Mouse (Mus musculus) hindbrain, embryonic 14.5 days (tissue): ENCODE data around the gene Fpr3. TPM values are rescaled to one million over a fixed set of nuclear protein-coding genes. Genes with fewer than 3 reads are reported as not detected.

Experiments used
- ATAC-seq: fragments of 200-750 bp; cut with Nextera tagmentation; 2 replicates; pipeline ENCODE4 v1.8.0; 2017; ENCODE audit warnings: moderate number of reproducible peaks, mild to moderate bottlenecking, moderate TSS enrichment, moderate library complexity; ENCODE audit not compliant: low FRiP score
- DNase-seq: peaks from one replicate; pipeline ENCODE4 v3.0.0-alpha.2; 2015; ENCODE audit warnings: low spot score
- H3K27ac ChIP-seq: fragments of 300-500 bp; sonication (generic); 2 replicates; pipeline ENCODE4 v1.5.1; 2014; ENCODE audit warnings: mild to moderate bottlenecking, moderate library complexity
- H3K27me3 ChIP-seq: fragments of 300-500 bp; sonication (generic); 2 replicates; pipeline ENCODE4 v1.6.1; 2014; ENCODE audit warnings: mild to moderate bottlenecking, low read length, mixed read lengths; ENCODE audit not compliant: control insufficient read depth, insufficient read depth
- H3K36me3 ChIP-seq: fragments of 300-500 bp; sonication (generic); replicated peaks from 2 replicates; pipeline ENCODE4 v1.6.1; 2014; ENCODE audit not compliant: control insufficient read depth, insufficient read depth
- H3K4me1 ChIP-seq: fragments of 300-500 bp; sonication (generic); replicated peaks from 2 replicates; pipeline ENCODE4 v1.6.1; 2014; ENCODE audit warnings: antibody characterized with exemption, low read length, mixed read lengths; ENCODE audit not compliant: control insufficient read depth, insufficient read depth
- H3K4me2 ChIP-seq: fragments of 300-500 bp; sonication (generic); replicated peaks from 2 replicates; pipeline ENCODE4 v1.6.1; 2014; ENCODE audit warnings: mild to moderate bottlenecking, moderate library complexity
- H3K4me3 ChIP-seq: fragments of 300-500 bp; sonication (generic); replicated peaks from 2 replicates; pipeline ENCODE4 v1.5.1; 2014; ENCODE audit warnings: mild to moderate bottlenecking, low read length
- H3K9ac ChIP-seq: fragments of 300-500 bp; sonication (generic); 2 replicates; pipeline ENCODE4 v1.6.1; 2014
- H3K9me3 ChIP-seq: fragments of 300-500 bp; sonication (generic); 2 replicates; pipeline ENCODE4 v1.6.1; 2016; ENCODE audit warnings: low read length; ENCODE audit not compliant: control insufficient read depth
- WGBS: fragments of 180-500 bp; shearing (Covaris S2); extraction: QIAGEN DNeasy Blood & Tissue Kit; methylation state at CpG from one replicate; pipeline ENCODE4 v1.1.7; 2014; 5-methylcytosine and 5-hydroxymethylcytosine counted together
- polyA plus RNA-seq: library from polyadenylated mRNA; unstranded; fragments of >200 nt; fragmentation: Nextera tagmentation; extraction: Ambion mirVana; gene quantifications from 2 replicates; pipeline ENCODE4 v1.2.1, GENCODE M21; 2014

Fpr3 gene
- polyA plus RNA-seq, 1 experiment from 2014 or later, result not detected

DNA sequence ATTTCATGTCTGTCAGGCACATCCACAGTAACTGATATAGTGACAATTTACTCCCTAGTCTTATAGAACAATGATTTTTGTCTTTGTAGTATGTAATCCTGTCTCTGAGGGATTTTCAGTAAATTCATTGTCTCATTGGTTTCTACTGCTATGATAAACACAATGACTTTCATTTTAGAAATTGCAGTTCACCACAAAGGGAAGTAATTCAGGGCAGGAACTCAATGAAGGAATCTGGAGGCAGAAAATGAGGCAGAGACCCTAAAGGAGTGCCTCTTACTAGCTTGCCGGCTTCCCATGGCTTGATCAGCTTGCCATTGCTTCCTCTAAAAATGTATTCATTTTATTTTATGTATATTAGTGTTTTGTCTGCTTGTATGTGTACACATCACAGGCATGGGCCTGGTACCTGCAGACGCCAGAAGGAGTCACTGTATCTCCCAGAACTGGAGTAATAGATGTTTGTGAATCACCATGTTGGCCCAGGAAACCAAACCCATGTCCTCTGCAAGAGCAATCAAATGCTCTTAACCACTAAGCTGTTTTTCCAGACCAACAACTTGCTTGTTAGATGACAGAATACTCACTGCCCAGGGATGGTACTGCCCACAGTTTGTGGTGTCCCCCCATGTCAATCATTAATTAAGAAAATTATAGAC lies 16.6 kb upstream of the Fpr3 start:
- ATAC-seq, result no peak
- DNase-seq, result no peak
- no peak overlapping the region for H3K27ac ChIP-seq
- no peaks in the 10 kb centered on the region for H3K27me3 ChIP-seq
- no peaks in the 10 kb centered on the region for H3K4me1 ChIP-seq
- H3K9me3 ChIP-seq, result 0 out of 2 replicates have a peak, but pooled peaks cover 8% of the 10 kb centered on the region
- H3K36me3 ChIP-seq, result peaks cover 1% of the 10 kb centered on the region
- WGBS, result 88% methylated on average over 2 of the region's 2 CpGs
- H3K4me2 ChIP-seq, result no peak overlapping the region
- H3K9ac ChIP-seq, result no peak overlapping the region
- no peak overlapping the region for H3K4me3 ChIP-seq

DNA sequence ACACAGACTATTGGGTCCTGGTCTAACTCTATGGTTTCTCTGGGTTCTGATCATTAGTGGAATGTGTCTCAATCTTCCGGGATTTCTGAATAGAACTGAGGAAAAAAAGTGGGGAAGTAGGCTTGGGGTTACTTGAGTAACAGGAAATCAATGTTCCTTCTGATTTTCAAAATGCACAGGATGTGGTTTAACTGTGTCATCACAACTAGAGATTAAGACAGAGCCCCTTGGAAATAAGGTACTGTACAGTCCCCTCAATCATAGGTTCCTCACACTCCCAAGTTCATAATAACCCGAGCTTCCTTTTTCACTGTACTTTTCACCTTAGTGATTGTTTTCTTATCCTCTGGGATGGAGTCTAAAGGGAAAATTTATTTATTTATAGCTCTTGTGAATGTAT lies 16.0 kb upstream of the Fpr3 start:
- H3K36me3 ChIP-seq, result no peaks in the 10 kb centered on the region
- H3K4me1 ChIP-seq, result no peaks in the 10 kb centered on the region
- 91% methylated on average over 2 of the region's 2 CpGs for WGBS
- H3K9me3 ChIP-seq, result 0 out of 2 replicates have a peak, but pooled peaks cover 8% of the 10 kb centered on the region
- no peaks in the 10 kb centered on the region for H3K27me3 ChIP-seq
- no peak for DNase-seq
- H3K4me2 ChIP-seq, result no peak overlapping the region
- ATAC-seq, result no peak
- H3K9ac ChIP-seq, result no peak overlapping the region
- no peak overlapping the region for H3K27ac ChIP-seq
- H3K4me3 ChIP-seq, result no peak overlapping the region

DNA sequence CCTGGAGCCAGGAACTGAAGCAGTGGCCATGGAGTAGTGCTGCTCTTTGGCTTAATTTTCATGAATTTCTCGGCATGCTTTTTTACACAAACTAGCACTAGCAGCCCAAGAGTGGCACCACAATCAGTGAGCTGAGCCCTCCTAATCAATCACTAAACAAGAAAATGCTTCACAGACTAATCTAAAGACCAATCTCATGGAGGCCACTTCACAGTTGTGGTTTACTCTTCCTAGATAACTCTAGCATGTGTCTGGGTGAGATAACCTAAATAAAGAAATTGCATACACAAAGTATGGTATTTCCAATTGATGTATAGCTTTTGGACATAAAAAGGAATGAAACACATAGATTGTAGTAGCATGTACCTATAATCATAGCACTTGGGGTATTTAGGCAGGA lies 8.3 kb upstream of the Fpr3 start:
- Histone ChIP-seq H3K27me3 (no peaks in the 10 kb centered on the region), H3K9me3 (no peaks in the 10 kb centered on the region), H3K9ac (no peak overlapping the region), H3K27ac (no peak overlapping the region), H3K4me2 (no peak overlapping the region), H3K4me1 (no peaks in the 10 kb centered on the region), H3K4me3 (no peak overlapping the region), H3K36me3 (no peaks in the 10 kb centered on the region)
- 80% methylated on average over 1 of the region's 1 CpGs for WGBS
- no peak for DNase-seq
- ATAC-seq, result no peak

DNA sequence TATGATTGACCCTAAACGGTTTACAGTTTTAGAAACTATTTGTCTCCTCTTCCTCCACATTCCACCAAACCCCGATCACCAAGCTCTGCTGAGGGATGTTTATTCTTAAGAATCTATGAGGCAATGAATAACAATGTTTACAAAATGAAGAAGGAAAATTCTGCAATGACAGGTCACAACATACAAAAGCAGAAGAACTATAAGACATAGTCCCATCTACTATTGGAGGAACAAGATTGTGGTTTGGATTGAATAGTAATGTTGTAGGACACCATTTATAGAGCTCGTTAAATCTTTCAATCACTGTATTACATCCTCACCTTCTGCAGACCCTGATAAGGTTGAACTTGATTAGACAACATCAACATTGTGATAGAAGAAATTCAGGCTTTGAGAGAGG lies 5.0 kb upstream of the Fpr3 start:
- Histone ChIP-seq H3K27me3 (no peaks in the 10 kb centered on the region), H3K9me3 (no peaks in the 10 kb centered on the region), H3K36me3 (no peaks in the 10 kb centered on the region), H3K9ac (no peak overlapping the region), H3K4me3 (no peak overlapping the region), H3K27ac (no peak overlapping the region), H3K4me2 (no peak overlapping the region), H3K4me1 (no peaks in the 10 kb centered on the region)
- ATAC-seq, result no peak
- 89% methylated on average over 3 of the region's 3 CpGs for WGBS
- no peak for DNase-seq

DNA sequence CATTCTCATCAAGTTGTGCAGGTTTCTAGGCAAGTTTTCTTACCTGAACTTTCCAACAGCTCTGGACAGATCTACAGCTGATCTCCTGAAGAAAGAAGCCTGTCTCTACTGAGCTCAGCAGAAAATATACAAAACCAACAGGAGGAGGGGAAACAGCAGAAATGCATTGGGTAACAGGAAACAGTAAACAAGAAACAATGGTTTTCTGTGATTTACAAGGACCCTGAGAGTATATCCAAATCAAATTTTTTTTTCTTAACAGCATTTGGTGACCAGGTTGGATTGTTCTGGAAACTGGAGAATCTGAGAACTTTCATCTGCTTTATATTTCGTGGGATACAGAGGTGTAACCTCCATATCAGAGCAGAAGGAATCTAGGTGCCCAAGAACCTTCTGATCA lies 3.8 kb upstream of the Fpr3 start, which contains the start of gene Fpr1:
Gene Fpr1, minus strand, starts transcription at position 101 of the 400 bp plus-strand sequence.
- Histone ChIP-seq H3K27ac (no peak within 1 kb of the TSS), H3K4me1 (no peaks in the 10 kb centered on the region), H3K4me3 (no peak within 1 kb of the TSS), H3K9me3 (no peaks in the 10 kb centered on the region), H3K27me3 (no peaks in the 10 kb centered on the region), H3K36me3 (no peaks in the 10 kb centered on the region), H3K9ac (no peak within 1 kb of the TSS), H3K4me2 (no peak within 1 kb of the TSS)
- DNase-seq (no peak), ATAC-seq (no peak)
- 50% methylated on average over 1 of the region's 1 CpGs for WGBS

- Histone ChIP-seq H3K27ac (no peak overlapping the region), H3K27me3 (no peaks in the 10 kb centered on the region), H3K4me1 (no peaks in the 10 kb centered on the region), H3K9me3 (no peaks in the 10 kb centered on the region), H3K36me3 (no peaks in the 10 kb centered on the region), H3K4me2 (no peak overlapping the region), H3K9ac (no peak overlapping the region), H3K4me3 (no peak overlapping the region)
- ATAC-seq (no peak), DNase-seq (no peak)
- 84% methylated on average over 2 of the region's 2 CpGs for WGBS
These were observed 2.2 kb downstream of the Fpr3 start for GRCm38 (mm10) chr17:17889732-17890425.

GRCm38 (mm10) chr17:17896039-17896438 lies 8.4 kb downstream of the Fpr3 start:
- H3K4me1 ChIP-seq, result no peaks in the 10 kb centered on the region
- H3K4me3 ChIP-seq, result no peak overlapping the region
- no peaks in the 10 kb centered on the region for H3K9me3 ChIP-seq
- no peak for ATAC-seq
- no peak overlapping the region for H3K27ac ChIP-seq
- no peaks in the 10 kb centered on the region for H3K36me3 ChIP-seq
- no peaks in the 10 kb centered on the region for H3K27me3 ChIP-seq
- WGBS, result 6% methylated on average over 4 of the region's 4 CpGs
- DNase-seq, result peak; percentile 84
- no peak overlapping the region for H3K9ac ChIP-seq
- no peak overlapping the region for H3K4me2 ChIP-seq

- no peaks in the 10 kb centered on the region for H3K4me1 ChIP-seq
- no peak overlapping the region for H3K27ac ChIP-seq
- no peak overlapping the region for H3K4me3 ChIP-seq
- 84% methylated on average over 2 of the region's 2 CpGs for WGBS
- no peak overlapping the region for H3K4me2 ChIP-seq
- ATAC-seq, result peak; percentile 57; the same call in 1 of the 2 replicates
- no peaks in the 10 kb centered on the region for H3K36me3 ChIP-seq
- H3K9me3 ChIP-seq, result no peaks in the 10 kb centered on the region
- H3K9ac ChIP-seq, result no peak overlapping the region
- DNase-seq, result peak; percentile 67
- H3K27me3 ChIP-seq, result no peaks in the 10 kb centered on the region
These were observed 11.6 kb downstream of the Fpr3 start for GRCm38 (mm10) chr17:17899268-17899667.

DNA sequence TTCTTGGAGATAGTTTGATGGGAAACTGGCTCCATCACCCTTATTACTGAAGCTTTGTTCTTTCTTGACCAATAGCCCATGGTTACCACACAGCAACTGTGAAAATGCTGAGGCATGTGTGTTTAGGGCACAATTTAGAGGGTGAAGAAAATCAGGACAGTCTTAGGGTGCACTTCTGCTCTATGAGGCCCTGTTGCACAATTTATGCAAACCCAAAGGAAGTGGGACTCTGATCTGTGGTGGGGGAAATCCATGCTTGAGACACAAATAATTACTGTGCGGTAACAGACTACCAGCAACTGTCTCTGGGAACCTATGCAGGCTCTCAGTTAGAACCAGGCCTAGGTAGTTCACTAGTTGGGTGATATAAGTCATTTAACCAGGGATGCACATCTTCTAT lies 13.1 kb downstream of the Fpr3 start:
- Histone ChIP-seq H3K9ac (no peak overlapping the region), H3K36me3 (no peaks in the 10 kb centered on the region), H3K4me2 (no peak overlapping the region), H3K9me3 (no peaks in the 10 kb centered on the region), H3K27me3 (no peaks in the 10 kb centered on the region), H3K4me3 (no peak overlapping the region), H3K4me1 (no peaks in the 10 kb centered on the region), H3K27ac (no peak overlapping the region)
- 89% methylated on average over 1 of the region's 1 CpGs for WGBS
- DNase-seq, result no peak
- no peak for ATAC-seq
